Mouse (Mus musculus) embryonic facial prominence, embryonic 15.5 days (tissue): ENCODE measurements around the gene Polr2b. TPM values are rescaled to one million over a fixed set of nuclear protein-coding genes. Genes with fewer than 3 reads are reported as not detected.
A peak's percentile ranks its signal among the peaks of the same experiment; 100 is the strongest.

Experiments
- ATAC-seq: fragments of 200-750 bp; cut with Nextera tagmentation; 2 replicates; pipeline ENCODE4 v1.8.0; 2017; ENCODE audit warnings: low read depth, moderate TSS enrichment; ENCODE audit not compliant: insufficient number of reproducible peaks, low FRiP score, low TSS enrichment
- H3K27ac ChIP-seq: fragments of 300-500 bp; sonication (generic); replicated peaks from 2 replicates; pipeline ENCODE4 v1.5.1; 2015; ENCODE audit warnings: mild to moderate bottlenecking, inconsistent platforms
- H3K27me3 ChIP-seq: fragments of 300-500 bp; sonication (generic); 2 replicates; pipeline ENCODE4 v1.6.1; 2015; ENCODE audit warnings: inconsistent platforms
- H3K36me3 ChIP-seq: fragments of 300-500 bp; sonication (generic); 2 replicates; pipeline ENCODE4 v1.6.1; 2015; ENCODE audit warnings: mild to moderate bottlenecking, inconsistent platforms
- H3K4me1 ChIP-seq: fragments of 300-500 bp; sonication (generic); 2 replicates; pipeline ENCODE4 v1.6.1; 2015; ENCODE audit warnings: inconsistent platforms
- H3K4me2 ChIP-seq: fragments of 300-500 bp; sonication (generic); replicated peaks from 2 replicates; pipeline ENCODE4 v1.6.1; 2015; ENCODE audit warnings: mild to moderate bottlenecking, inconsistent platforms
- H3K4me3 ChIP-seq: fragments of 300-500 bp; sonication (generic); replicated peaks from 2 replicates; pipeline ENCODE4 v1.5.1; 2015; ENCODE audit warnings: mild to moderate bottlenecking, inconsistent platforms
- H3K9ac ChIP-seq: fragments of 300-500 bp; sonication (generic); 2 replicates; pipeline ENCODE4 v1.6.1; 2015; ENCODE audit warnings: inconsistent platforms
- H3K9me3 ChIP-seq: fragments of 300-500 bp; sonication (generic); replicated peaks from 2 replicates; pipeline ENCODE4 v1.6.1; 2016; ENCODE audit warnings: inconsistent platforms
- WGBS: fragments of 180-500 bp; shearing (Covaris S2); methylation state at CpG from one replicate; pipeline ENCODE4 v1.1.7; 2015; 5-methylcytosine and 5-hydroxymethylcytosine counted together
- polyA plus RNA-seq: library from polyadenylated mRNA; unstranded; fragments of >200 nt; fragmentation: Nextera tagmentation; extraction: Ambion mirVana; gene quantifications from 2 replicates; pipeline ENCODE4 v1.2.1, GENCODE M21; 2015

The Polr2b gene
- polyA plus RNA-seq, 1 experiment from 2014 or later, result 53.8 TPM

- Histone ChIP-seq H3K9me3 (no peaks in the 10 kb centered on the region), H3K36me3 (peaks cover 77% of the 10 kb centered on the region), H3K4me1 (peaks cover 13% of the 10 kb centered on the region), H3K4me2 (no peak overlapping the region), H3K27me3 (no peaks in the 10 kb centered on the region), H3K4me3 (no peak overlapping the region), H3K9ac (no peak overlapping the region), H3K27ac (no peak overlapping the region)
- ATAC-seq, result no peak
- WGBS, result 77% methylated on average over 7 of the region's 7 CpGs
Observed at GRCm38 (mm10) chr5:77273151-77273550, 36.8 kb upstream of the Polr2b start.

GRCm38 (mm10) chr5:77275950-77276349 is 34.0 kb upstream of the Polr2b start:
- no peak overlapping the region for H3K9ac ChIP-seq
- H3K4me3 ChIP-seq, result no peak overlapping the region
- no peak overlapping the region for H3K4me2 ChIP-seq
- 87% methylated on average over 5 of the region's 5 CpGs for WGBS
- no peaks in the 10 kb centered on the region for H3K9me3 ChIP-seq
- no peak overlapping the region for H3K27ac ChIP-seq
- H3K27me3 ChIP-seq, result no peaks in the 10 kb centered on the region
- no peak for ATAC-seq
- peaks cover 72% of the 10 kb centered on the region for H3K36me3 ChIP-seq
- no peaks in the 10 kb centered on the region for H3K4me1 ChIP-seq

GRCm38 (mm10) chr5:77277204-77277603 is 32.7 kb upstream of the Polr2b start:
- no peak for ATAC-seq
- Histone ChIP-seq H3K4me1 (no peaks in the 10 kb centered on the region), H3K27ac (no peak overlapping the region), H3K9ac (no peak overlapping the region), H3K4me3 (no peak overlapping the region), H3K36me3 (peaks cover 81% of the 10 kb centered on the region), H3K27me3 (no peaks in the 10 kb centered on the region), H3K9me3 (no peaks in the 10 kb centered on the region), H3K4me2 (no peak overlapping the region)
- 93% methylated on average over 6 of the region's 6 CpGs for WGBS

- 85% methylated on average over 20 of the region's 20 CpGs for WGBS
- Histone ChIP-seq H3K4me2 (no peak overlapping the region), H3K9ac (no peak overlapping the region), H3K27me3 (no peaks in the 10 kb centered on the region), H3K4me1 (no peaks in the 10 kb centered on the region), H3K4me3 (no peak overlapping the region), H3K27ac (no peak overlapping the region), H3K36me3 (peaks cover 65% of the 10 kb centered on the region), H3K9me3 (no peaks in the 10 kb centered on the region)
- ATAC-seq, result peak; percentile 34; the same call in 1 of the 2 replicates
Observed at GRCm38 (mm10) chr5:77281518-77282174, 28.3 kb upstream of the Polr2b start.

- 86% methylated on average over 9 of the region's 9 CpGs for WGBS
- no peak overlapping the region for H3K4me3 ChIP-seq
- no peak overlapping the region for H3K4me2 ChIP-seq
- H3K9ac ChIP-seq, result no peak overlapping the region
- H3K27ac ChIP-seq, result no peak overlapping the region
- H3K9me3 ChIP-seq, result no peaks in the 10 kb centered on the region
- no peaks in the 10 kb centered on the region for H3K4me1 ChIP-seq
- no peaks in the 10 kb centered on the region for H3K27me3 ChIP-seq
- peaks cover 66% of the 10 kb centered on the region for H3K36me3 ChIP-seq
- no peak for ATAC-seq
Observed at GRCm38 (mm10) chr5:77282242-77282641, 27.7 kb upstream of the Polr2b start.

GRCm38 (mm10) chr5:77285685-77286084 is 24.3 kb upstream of the Polr2b start:
- WGBS, result 83% methylated on average over 7 of the region's 7 CpGs
- H3K27ac ChIP-seq, result no peak overlapping the region
- no peaks in the 10 kb centered on the region for H3K4me1 ChIP-seq
- H3K4me3 ChIP-seq, result no peak overlapping the region
- H3K9ac ChIP-seq, result no peak overlapping the region
- H3K27me3 ChIP-seq, result no peaks in the 10 kb centered on the region
- H3K4me2 ChIP-seq, result no peak overlapping the region
- no peak for ATAC-seq
- H3K36me3 ChIP-seq, result peaks cover 75% of the 10 kb centered on the region
- no peaks in the 10 kb centered on the region for H3K9me3 ChIP-seq

- Histone ChIP-seq H3K27ac (no peak overlapping the region), H3K4me1 (no peaks in the 10 kb centered on the region), H3K9ac (no peak overlapping the region), H3K36me3 (peaks cover 74% of the 10 kb centered on the region), H3K4me2 (no peak overlapping the region), H3K27me3 (no peaks in the 10 kb centered on the region), H3K9me3 (no peaks in the 10 kb centered on the region), H3K4me3 (no peak overlapping the region)
- WGBS, result 79% methylated on average over 5 of the region's 5 CpGs
- no peak for ATAC-seq
Observed at GRCm38 (mm10) chr5:77286904-77287303, 23.0 kb upstream of the Polr2b start.

GRCm38 (mm10) chr5:77287901-77288300 is 22.0 kb upstream of the Polr2b start:
- no peaks in the 10 kb centered on the region for H3K4me1 ChIP-seq
- H3K4me3 ChIP-seq, result no peak overlapping the region
- H3K4me2 ChIP-seq, result no peak overlapping the region
- no peaks in the 10 kb centered on the region for H3K27me3 ChIP-seq
- WGBS, result 73% methylated on average over 6 of the region's 6 CpGs
- no peaks in the 10 kb centered on the region for H3K9me3 ChIP-seq
- H3K9ac ChIP-seq, result no peak overlapping the region
- H3K27ac ChIP-seq, result no peak overlapping the region
- H3K36me3 ChIP-seq, result peaks cover 73% of the 10 kb centered on the region
- ATAC-seq, result no peak

- ATAC-seq, result no peak
- H3K9me3 ChIP-seq, result no peaks in the 10 kb centered on the region
- WGBS, result 72% methylated on average over 8 of the region's 8 CpGs
- H3K9ac ChIP-seq, result no peak overlapping the region
- H3K4me2 ChIP-seq, result no peak overlapping the region
- H3K27me3 ChIP-seq, result no peaks in the 10 kb centered on the region
- H3K36me3 ChIP-seq, result peaks cover 78% of the 10 kb centered on the region
- H3K4me1 ChIP-seq, result no peaks in the 10 kb centered on the region
- H3K27ac ChIP-seq, result no peak overlapping the region
- no peak overlapping the region for H3K4me3 ChIP-seq
Observed at GRCm38 (mm10) chr5:77289686-77290085, 20.3 kb upstream of the Polr2b start.

- H3K4me3 ChIP-seq, result no peak overlapping the region
- no peaks in the 10 kb centered on the region for H3K4me1 ChIP-seq
- H3K27ac ChIP-seq, result no peak overlapping the region
- H3K36me3 ChIP-seq, result peaks cover 86% of the 10 kb centered on the region
- no peaks in the 10 kb centered on the region for H3K27me3 ChIP-seq
- 91% methylated on average over 2 of the region's 2 CpGs for WGBS
- H3K9me3 ChIP-seq, result no peaks in the 10 kb centered on the region
- H3K9ac ChIP-seq, result no peak overlapping the region
- H3K4me2 ChIP-seq, result no peak overlapping the region
- no peak for ATAC-seq
Observed at GRCm38 (mm10) chr5:77290606-77291005, 19.3 kb upstream of the Polr2b start.

GRCm38 (mm10) chr5:77292803-77293522 is 17.0 kb upstream of the Polr2b start:
- Histone ChIP-seq H3K4me1 (no peaks in the 10 kb centered on the region), H3K9ac (no peak overlapping the region), H3K27ac (no peak overlapping the region), H3K36me3 (peaks cover 84% of the 10 kb centered on the region), H3K4me2 (no peak overlapping the region), H3K9me3 (no peaks in the 10 kb centered on the region), H3K27me3 (no peaks in the 10 kb centered on the region), H3K4me3 (no peak overlapping the region)
- no peak for ATAC-seq
- 89% methylated on average over 7 of the region's 7 CpGs for WGBS

- no peak overlapping the region for H3K27ac ChIP-seq
- no peak overlapping the region for H3K9ac ChIP-seq
- no peaks in the 10 kb centered on the region for H3K27me3 ChIP-seq
- H3K36me3 ChIP-seq, result peaks cover 46% of the 10 kb centered on the region
- WGBS, result 85% methylated on average over 2 of the region's 2 CpGs
- no peaks in the 10 kb centered on the region for H3K4me1 ChIP-seq
- H3K4me3 ChIP-seq, result no peak overlapping the region
- ATAC-seq, result no peak
- no peaks in the 10 kb centered on the region for H3K9me3 ChIP-seq
- H3K4me2 ChIP-seq, result no peak overlapping the region
Observed at GRCm38 (mm10) chr5:77299486-77299885, 10.5 kb upstream of the Polr2b start.
